Mouse (Mus musculus) CH12.LX (cell line): ENCODE results near the gene Ccdc167. TPM values are rescaled to one million over a fixed set of nuclear protein-coding genes. Genes with fewer than 3 reads are reported as not detected.

Experiments
- DNase-seq: peaks from one replicate; pipeline ENCODE4 v3.0.0-alpha.2; 2013; ENCODE audit errors: extremely low read depth
- H3K27ac ChIP-seq: 2 replicates; pipeline ENCODE4 v1.5.1; 2012; ENCODE audit warnings: low read depth, mild to moderate bottlenecking, control low read depth, moderate library complexity; ENCODE audit not compliant: insufficient read depth
- H3K27me3 ChIP-seq: replicated peaks from 2 replicates; pipeline ENCODE3; 2012; ENCODE audit warnings: inconsistent platforms
- H3K36me3 ChIP-seq, 2 experiments: replicated peaks in 1 of 2; 2 replicates each; pipeline versions ENCODE3 to v1.6.1; 2012; ENCODE audit warnings: inconsistent platforms in 1 of 2, low read length in 1 of 2, mild to moderate bottlenecking in 1 of 2, mixed read lengths in 1 of 2, moderate library complexity in 1 of 2; ENCODE audit not compliant: control insufficient read depth in 1 of 2, insufficient read depth in 1 of 2
- H3K4me1 ChIP-seq, 2 experiments: 2 replicates each; pipeline ENCODE4 v1.6.1; 2012; ENCODE audit warnings: inconsistent platforms in 1 of 2, moderate library complexity in 1 of 2; ENCODE audit not compliant: insufficient read depth in 2 of 2, control insufficient read depth in 1 of 2
- H3K4me2 ChIP-seq: 2 replicates; pipeline ENCODE4 v1.6.1; 2012; ENCODE audit warnings: low read depth, mild to moderate bottlenecking, control low read depth; ENCODE audit not compliant: poor library complexity, insufficient read depth, severe bottlenecking
- H3K4me3 ChIP-seq, 3 experiments: fragments of 150-350 bp in 1 of 3; sonication (generic) in 1 of 3; replicated peaks in 1 of 3; 2 replicates each; pipeline versions ENCODE3 to v1.5.1; 2011 to 2012; ENCODE audit warnings: low read depth in 2 of 3, low read length in 2 of 3, mild to moderate bottlenecking in 2 of 3, moderate library complexity in 2 of 3, control low read depth in 1 of 3, improper control_type of control experiment in 1 of 3, inconsistent platforms in 1 of 3, mixed read lengths in 1 of 3; ENCODE audit not compliant: poor library complexity in 1 of 3
- H3K79me2 ChIP-seq: replicated peaks from 2 replicates; pipeline ENCODE4 v1.6.1; 2012; ENCODE audit warnings: mild to moderate bottlenecking, moderate library complexity; ENCODE audit not compliant: control insufficient read depth, poor library complexity, insufficient read depth, severe bottlenecking; ENCODE audit errors: extremely low read depth
- H3K9ac ChIP-seq: 2 replicates; pipeline ENCODE4 v1.6.1; 2012; ENCODE audit warnings: low read depth, mild to moderate bottlenecking, control low read depth, moderate library complexity; ENCODE audit not compliant: insufficient read depth
- H3K9me3 ChIP-seq: replicated peaks from 2 replicates; pipeline ENCODE3; 2012; ENCODE audit warnings: low read length, inconsistent platforms, mixed read lengths
- CTCF ChIP-seq, 2 experiments: IDR thresholded peaks in 1 of 2; conservative IDR thresholded peaks in 1 of 2; 2 replicates each; pipeline ENCODE4 v1.5.1; 2011 to 2012; ENCODE audit warnings: low read depth in 2 of 2, low read length in 2 of 2, improper control_type of control experiment in 1 of 2, inconsistent platforms in 1 of 2, mild to moderate bottlenecking in 1 of 2, moderate library complexity in 1 of 2
- ELF1 ChIP-seq: IDR thresholded peaks from 2 replicates; pipeline ENCODE4 v1.6.1; 2014; ENCODE audit warnings: low read depth, mild to moderate bottlenecking, inconsistent platforms, low read length, improper control_type of control experiment
- ETS1 ChIP-seq: conservative IDR thresholded peaks from 2 replicates; pipeline ENCODE4 v1.6.1; 2012; ENCODE audit warnings: low read depth, mild to moderate bottlenecking, inconsistent platforms, low read length, improper control_type of control experiment, moderate library complexity
- JUND ChIP-seq: conservative IDR thresholded peaks from 2 replicates; pipeline ENCODE4 v1.6.1; 2011; ENCODE audit warnings: low read depth, low read length, improper control_type of control experiment
- MAZ ChIP-seq: IDR thresholded peaks from 2 replicates; pipeline ENCODE4 v1.6.1; 2012; ENCODE audit warnings: low read depth, mild to moderate bottlenecking, inconsistent platforms, low read length, improper control_type of control experiment, moderate library complexity
- MXI1 ChIP-seq: IDR thresholded peaks from 2 replicates; pipeline ENCODE4 v1.6.1; 2011; ENCODE audit warnings: mild to moderate bottlenecking, low read depth, low read length, improper control_type of control experiment
- MYC ChIP-seq: IDR thresholded peaks from 2 replicates; pipeline ENCODE4 v1.6.1; 2011; ENCODE audit warnings: low read depth, mild to moderate bottlenecking, improper control_type of control experiment, low read length
- PAX5 ChIP-seq: IDR thresholded peaks from 2 replicates; pipeline ENCODE4 v1.6.1; 2012; ENCODE audit warnings: low read length, inconsistent platforms, mixed read lengths
- POLR2A ChIP-seq: IDR thresholded peaks from 2 replicates; pipeline ENCODE4 v1.6.1; 2011; ENCODE audit warnings: low read depth, mild to moderate bottlenecking, improper control_type of control experiment, low read length
- POLR2AphosphoS2 ChIP-seq: IDR thresholded peaks from 2 replicates; pipeline ENCODE4 v1.6.1; 2011; ENCODE audit warnings: low read depth, low read length, improper control_type of control experiment
- SIN3A ChIP-seq: IDR thresholded peaks from 2 replicates; pipeline ENCODE4 v1.6.1; 2012; ENCODE audit warnings: low read length, improper control_type of control experiment, inconsistent platforms
- UBTF ChIP-seq: IDR thresholded peaks from 2 replicates; pipeline ENCODE4 v1.6.1; 2012; ENCODE audit warnings: low read depth, mild to moderate bottlenecking, inconsistent platforms, low read length, improper control_type of control experiment, moderate library complexity
- ZKSCAN1 ChIP-seq: IDR thresholded peaks from 2 replicates; pipeline ENCODE4 v1.6.1; 2012; ENCODE audit warnings: low read depth, inconsistent platforms, low read length, improper control_type of control experiment, borderline replicate concordance
- dilution Hi-C: fragments of 300-500 bp; cut with MboI; formaldehyde crosslinking; loops from 2 replicates; pipeline ENCODE4 v1.14.3; 2020; ENCODE audit warnings: low sequenced_read_pairs; ENCODE audit not compliant: extremely low pct_unique_long_range_greater_than_20kb, extremely low pct_ligation_motif_present
- in situ Hi-C: fragments of 300-500 bp; cut with MboI; formaldehyde crosslinking; loops from 3 replicates; pipeline ENCODE4 v1.14.3; 2019; ENCODE audit warnings: low sequenced_read_pairs, low pct_ligation_motif_present, low pct_unique_long_range_greater_than_20kb, mixed read lengths
- polyA plus RNA-seq: library from polyadenylated mRNA; unstranded; fragments of >175 nt; gene quantifications from 2 replicates; pipeline ENCODE4 v1.2.1, GENCODE M21; 2012; ENCODE audit warnings: low read depth; ENCODE audit not compliant: insufficient read length
- total RNA-seq, 2 experiments: library from RNA; depleted of rRNA; stranded (reverse); fragments of 300-350 nt in 1 of 2; fragments of >200 nt in 1 of 2; gene quantifications; 2 replicates each; pipeline ENCODE4 v1.2.3; 2012 to 2014

The Ccdc167 gene
- total and polyA plus RNA-seq, 3 experiments, result 8.8 to 18.7 (median 12.0) TPM

DNA sequence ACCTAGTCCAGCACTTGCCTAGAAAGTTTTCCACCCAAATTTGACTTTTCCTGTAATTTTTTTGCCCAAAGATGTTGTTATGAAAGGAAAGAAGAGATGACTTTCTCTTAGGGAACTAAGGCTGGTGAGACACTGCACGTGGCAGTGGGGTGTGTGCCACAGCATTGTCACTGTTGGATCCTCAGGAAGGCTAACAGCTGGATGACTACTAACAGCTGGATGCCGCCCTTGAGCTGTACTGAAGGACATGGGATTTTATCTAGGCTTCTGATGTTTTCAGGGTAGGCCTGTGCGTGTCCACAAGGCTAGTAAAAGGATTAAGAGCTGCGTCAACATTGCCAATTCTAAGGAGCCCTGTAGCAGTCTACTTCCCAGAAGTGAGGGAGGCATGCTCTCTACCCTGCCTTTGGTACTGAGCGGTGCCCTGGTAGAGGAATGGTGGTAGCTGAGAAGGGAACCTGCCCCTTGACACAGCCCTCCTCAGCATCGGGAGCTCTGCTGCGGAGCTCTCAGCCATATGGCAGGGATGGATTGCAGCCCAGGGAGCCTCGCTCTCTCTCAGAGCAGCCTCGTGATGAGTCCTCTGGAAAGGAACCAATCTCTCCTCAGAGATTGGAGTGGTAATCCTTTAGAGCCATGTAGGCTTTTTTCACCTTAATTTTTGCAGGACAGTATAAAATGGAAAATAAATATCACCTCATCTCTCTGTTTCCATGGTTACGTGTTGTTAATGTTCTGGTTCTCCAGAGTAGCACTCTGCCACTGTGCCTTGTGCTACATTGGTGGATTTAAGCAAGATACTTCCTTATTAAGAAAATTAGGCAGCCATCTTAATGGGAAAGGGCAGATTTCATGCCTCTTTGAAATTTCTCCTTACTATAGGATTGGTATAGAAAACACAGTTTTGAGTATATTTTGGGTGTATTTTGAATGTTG, 48.5 kb downstream of the Ccdc167 start:
- in situ Hi-C loops, result no loop called here
- Histone ChIP-seq H3K4me1 (peaks cover 2 to 49% of the 10 kb centered on the region in 2 experiments), H3K27ac (no peak overlapping the region), H3K27me3 (no peaks in the 10 kb centered on the region)
- dilution Hi-C loops, result no loop called here
- no peak for DNase-seq
- no peak for TF ChIP-seq MAZ
- TF ChIP-seq POLR2AphosphoS2, result no peak
- no peak for TF ChIP-seq POLR2A
- TF ChIP-seq SIN3A, result no peak
- no peak for TF ChIP-seq ELF1
- TF ChIP-seq, all 38 proteins: peak for 0
- Histone ChIP-seq H3K79me2 (peaks cover 37% of the 10 kb centered on the region), H3K9me3 (no peaks in the 10 kb centered on the region), H3K4me2 (no peak overlapping the region), H3K9ac (no peak overlapping the region), H3K36me3 (peaks cover 48 to 89% of the 10 kb centered on the region in 2 experiments), H3K4me3 (no peak overlapping the region)

DNA sequence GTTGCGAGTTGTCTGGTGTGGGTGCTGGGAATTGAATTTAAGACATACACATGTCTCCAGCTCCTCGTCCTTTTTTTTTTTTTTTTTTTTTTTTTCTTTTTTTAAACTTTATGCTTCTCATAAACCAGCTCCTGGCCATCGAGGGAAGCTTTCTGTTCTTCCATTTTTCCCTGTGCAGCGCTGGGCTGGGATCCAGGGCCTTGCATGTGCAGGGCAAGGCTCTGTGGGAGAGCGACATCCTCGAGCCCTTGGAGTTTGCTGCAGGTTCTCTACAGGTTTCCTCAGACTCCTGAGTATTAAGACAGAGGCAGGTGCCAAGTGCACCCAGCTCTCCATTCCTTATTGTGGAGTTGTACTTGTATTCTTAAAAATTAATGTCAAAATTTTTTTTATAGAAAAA, 54.7 kb downstream of the Ccdc167 start:
- TF ChIP-seq CTCF (conservative IDR thresholded peaks at IDR 0.05 in 1 of 2, IDR thresholded peaks at IDR 0.05 in 1 of 2; ENCODE audit: low read depth in 2 of 2, low read length in 2 of 2) (no peak), ELF1 (no peak), ETS1 (no peak), PAX5 (no peak), POLR2A (no peak)
- TF ChIP-seq, all 38 proteins: peak for 0
- Histone ChIP-seq H3K4me3 (no peak overlapping the region), H3K9me3 (no peaks in the 10 kb centered on the region), H3K36me3 (peaks cover 26 to 47% of the 10 kb centered on the region in 2 experiments), H3K4me2 (0 out of 2 replicates have a peak overlapping the region, but pooled peaks have one; percentile 41), H3K4me1 (peaks cover 0 to 21% of the 10 kb centered on the region in 2 experiments; a peak in 2 of 4 replicates), H3K79me2 (peaks cover 16% of the 10 kb centered on the region), H3K27ac (no peak overlapping the region), H3K9ac (no peak overlapping the region), H3K27me3 (no peaks in the 10 kb centered on the region)
- DNase-seq, result no peak
- dilution Hi-C loops, result no loop called here
- in situ Hi-C loops, result no loop called here

DNA sequence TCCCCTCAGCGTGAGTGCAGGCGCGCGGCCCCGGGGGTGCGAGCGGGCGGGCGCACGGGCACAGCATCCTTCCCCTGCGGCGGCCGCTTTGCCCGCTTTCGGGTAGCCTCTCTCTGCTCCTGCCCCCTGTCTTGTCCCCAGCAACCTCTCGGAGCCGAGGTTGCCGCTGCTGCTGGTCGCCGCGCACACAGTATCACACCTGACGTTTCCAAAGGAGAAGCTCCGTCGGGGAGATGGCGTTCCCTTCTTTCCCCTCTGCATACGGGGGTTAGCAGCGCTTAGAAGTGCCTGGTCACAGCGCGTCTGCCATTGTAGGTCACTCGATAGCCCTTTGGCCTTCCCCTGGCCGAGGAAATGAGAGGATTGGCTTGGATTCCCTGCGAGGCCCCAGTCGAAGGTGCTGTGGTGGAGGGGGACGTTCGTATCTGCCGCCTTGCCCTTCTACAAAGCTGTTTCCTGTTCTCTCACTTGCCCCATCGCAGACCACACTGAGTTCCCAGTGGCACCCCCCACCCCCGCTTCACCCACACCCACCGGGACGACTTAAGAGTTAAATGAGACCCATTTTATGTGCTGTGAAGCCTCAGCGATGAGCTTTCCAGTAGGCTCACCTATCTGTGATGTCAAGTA, 56.0 kb downstream of the Ccdc167 start:
- TF ChIP-seq UBTF, result no peak; the same call in 1 of the 2 replicates
- TF ChIP-seq MYC, result 0 out of 2 replicates have a peak, but pooled peaks have one; percentile 20
- TF ChIP-seq ZKSCAN1, result no peak
- TF ChIP-seq JUND, result no peak
- peak; percentile 47 for TF ChIP-seq MXI1
- peak overlapping the region; percentile 83 for H3K9ac ChIP-seq
- H3K36me3 ChIP-seq, result peaks cover 18 to 35% of the 10 kb centered on the region in 2 experiments
- DNase-seq, result peak; percentile 39
- peak overlapping the region; percentile 70 for H3K27ac ChIP-seq
- H3K79me2 ChIP-seq, result peaks cover 13% of the 10 kb centered on the region
- dilution Hi-C loops, result no loop called here
- in situ Hi-C loops, result no loop called here
- H3K27me3 ChIP-seq, result no peaks in the 10 kb centered on the region
- H3K4me1 ChIP-seq, result peaks cover 0 to 21% of the 10 kb centered on the region in 2 experiments; a peak in 2 of 4 replicates
- peak overlapping the region; percentile 41 for H3K4me2 ChIP-seq
- H3K9me3 ChIP-seq, result no peaks in the 10 kb centered on the region
- H3K4me3 ChIP-seq, result peak overlapping the region; percentile 67 to 70 (median 69)
